Mouse (Mus musculus): ENCODE data around the gene Rbms3. TPM values are rescaled to one million over a fixed set of nuclear protein-coding genes. Genes with fewer than 3 reads are reported as not detected.

Gene Rbms3
- total and polyA plus RNA-seq, 3 experiments = not detected

GRCm38 (mm10) chr9:117008194-117008593 lies 621.5 kb downstream of the Rbms3 start:
- no peaks in the 10 kb centered on the region for H3K4me1 ChIP-seq (ENCODE audit: control insufficient read depth in 1 of 2, insufficient read depth in 2 of 2)
- no peaks in the 10 kb centered on the region for H3K27me3 ChIP-seq (replicated peaks)
- dilution Hi-C loops (cut with MboI; ENCODE audit: extremely low pct_ligation_motif_present, extremely low pct_unique_long_range_greater_than_20kb, low sequenced_read_pairs) = no loop called here
- no peak overlapping the region for H3K4me3 ChIP-seq (replicated peaks in 1 of 3; ENCODE audit: low read depth in 2 of 3, low read length in 2 of 3, poor library complexity in 1 of 3)
- H3K27ac ChIP-seq (ENCODE audit: insufficient read depth, low read depth) = no peak overlapping the region
- no peak for DNase-seq (ENCODE audit: extremely low read depth)
- peaks cover 68% of the 10 kb centered on the region for H3K9me3 ChIP-seq (replicated peaks; ENCODE audit: low read length)
- H3K4me2 ChIP-seq (ENCODE audit: insufficient read depth, low read depth, poor library complexity, severe bottlenecking) = no peak overlapping the region
- in situ Hi-C loops (cut with MboI; ENCODE audit: low pct_ligation_motif_present, low pct_unique_long_range_greater_than_20kb, low sequenced_read_pairs) = no loop called here
- TF ChIP-seq POLR2AphosphoS2 (IDR thresholded peaks at IDR 0.05; ENCODE audit: low read depth, low read length) = no peak
- TF ChIP-seq GABPA (IDR thresholded peaks at IDR 0.05; ENCODE audit: insufficient replicate concordance, low read depth, low read length) = no peak
- TF ChIP-seq USF2 (conservative IDR thresholded peaks at IDR 0.05; ENCODE audit: low read depth, low read length) = no peak
- no peak for TF ChIP-seq MAX (IDR thresholded peaks at IDR 0.05; ENCODE audit: low read length)
- TF ChIP-seq UBTF (IDR thresholded peaks at IDR 0.05; ENCODE audit: low read depth, low read length) = no peak
- no peak for TF ChIP-seq MXI1 (IDR thresholded peaks at IDR 0.05; ENCODE audit: low read depth, low read length)
- TF ChIP-seq ZKSCAN1 (IDR thresholded peaks at IDR 0.05; ENCODE audit: borderline replicate concordance, low read depth, low read length) = no peak
- no peak for TF ChIP-seq SIN3A (IDR thresholded peaks at IDR 0.05; ENCODE audit: low read length)
- no peak for TF ChIP-seq NRF1 (IDR thresholded peaks at IDR 0.05; ENCODE audit: low read depth, low read length)
- no peak for TF ChIP-seq RCOR1 (conservative IDR thresholded peaks at IDR 0.05; ENCODE audit: low read depth, low read length)
- TF ChIP-seq RAD21 (IDR thresholded peaks at IDR 0.05; ENCODE audit: low read depth, low read length) = no peak
- TF ChIP-seq CHD2 (IDR thresholded peaks at IDR 0.05; ENCODE audit: low read length) = no peak
- no peak for TF ChIP-seq POLR2A (IDR thresholded peaks at IDR 0.05; ENCODE audit: low read depth, low read length)
- no peak for TF ChIP-seq JUND (conservative IDR thresholded peaks at IDR 0.05; ENCODE audit: low read depth, low read length)
- TF ChIP-seq MEF2A (IDR thresholded peaks at IDR 0.05; ENCODE audit: borderline replicate concordance, low read depth, low read length) = no peak
- no peak for TF ChIP-seq ZC3H11A (IDR thresholded peaks at IDR 0.05; ENCODE audit: low read depth, low read length)
- TF ChIP-seq E2F4 (IDR thresholded peaks at IDR 0.05; ENCODE audit: insufficient replicate concordance, low read depth, low read length) = no peak
- no peak for TF ChIP-seq ELF1 (IDR thresholded peaks at IDR 0.05; ENCODE audit: low read depth, low read length)
- no peaks in the 10 kb centered on the region for H3K79me2 ChIP-seq (replicated peaks; ENCODE audit: control insufficient read depth, extremely low read depth, insufficient read depth, poor library complexity, severe bottlenecking)
- H3K9ac ChIP-seq (ENCODE audit: insufficient read depth, low read depth) = no peak overlapping the region
- no peaks in the 10 kb centered on the region for H3K36me3 ChIP-seq (replicated peaks in 1 of 2; ENCODE audit: control insufficient read depth in 1 of 2, insufficient read depth in 1 of 2, low read length in 1 of 2)

DNA sequence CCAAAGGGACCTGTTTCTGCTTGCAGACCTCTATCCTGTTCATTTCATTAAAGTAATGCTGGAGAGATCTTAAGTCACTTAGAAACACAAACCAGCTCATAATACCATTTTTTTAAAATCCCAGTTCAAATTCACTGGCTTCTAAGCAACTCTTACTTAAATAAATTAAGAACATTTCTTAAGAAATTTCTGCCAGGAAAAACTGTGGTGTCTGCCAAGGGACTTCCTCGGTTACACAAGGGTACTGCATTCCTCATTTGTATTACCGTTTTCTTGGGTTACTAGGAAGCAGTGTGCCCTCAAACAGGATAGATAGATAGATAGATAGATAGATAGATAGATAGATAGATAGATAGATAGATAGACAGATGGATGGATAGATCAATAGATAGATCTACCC lies 627.6 kb downstream of the Rbms3 start:
- dilution Hi-C loops (cut with MboI; ENCODE audit: extremely low pct_ligation_motif_present, extremely low pct_unique_long_range_greater_than_20kb, low sequenced_read_pairs) = no loop called here
- DNase-seq (ENCODE audit: extremely low read depth) = no peak
- H3K27me3 ChIP-seq (replicated peaks) = no peaks in the 10 kb centered on the region

More for the DNA sequence above, 627.6 kb downstream of the Rbms3 start:
- peaks cover 61% of the 10 kb centered on the region for H3K9me3 ChIP-seq (replicated peaks; ENCODE audit: low read length)
- H3K4me1 ChIP-seq (ENCODE audit: control insufficient read depth in 1 of 2, insufficient read depth in 2 of 2) = no peaks in the 10 kb centered on the region
- no peak overlapping the region for H3K4me3 ChIP-seq (replicated peaks in 1 of 3; ENCODE audit: low read depth in 2 of 3, low read length in 2 of 3, poor library complexity in 1 of 3)
- H3K4me2 ChIP-seq (ENCODE audit: insufficient read depth, low read depth, poor library complexity, severe bottlenecking) = no peak overlapping the region
- H3K79me2 ChIP-seq (replicated peaks; ENCODE audit: control insufficient read depth, extremely low read depth, insufficient read depth, poor library complexity, severe bottlenecking) = no peaks in the 10 kb centered on the region
- TF ChIP-seq IRF4 (IDR thresholded peaks at IDR 0.05; ENCODE audit: low read depth, low read length) (no peak), SIN3A (IDR thresholded peaks at IDR 0.05; ENCODE audit: low read length) (no peak), JUN (IDR thresholded peaks at IDR 0.05; ENCODE audit: insufficient read depth, low read depth, low read length) (no peak), NRF1 (IDR thresholded peaks at IDR 0.05; ENCODE audit: low read depth, low read length) (no peak), ZNF384 (IDR thresholded peaks at IDR 0.05; ENCODE audit: low read depth, low read length) (no peak), E2F4 (IDR thresholded peaks at IDR 0.05; ENCODE audit: insufficient replicate concordance, low read depth, low read length) (no peak), USF2 (conservative IDR thresholded peaks at IDR 0.05; ENCODE audit: low read depth, low read length) (no peak), ZKSCAN1 (IDR thresholded peaks at IDR 0.05; ENCODE audit: borderline replicate concordance, low read depth, low read length) (no peak), KAT2A (IDR thresholded peaks at IDR 0.05; ENCODE audit: insufficient replicate concordance, low read length) (no peak), NELFE (IDR thresholded peaks at IDR 0.05; ENCODE audit: low read depth, low read length) (no peak), JUND (conservative IDR thresholded peaks at IDR 0.05; ENCODE audit: low read depth, low read length) (no peak), USF1 (IDR thresholded peaks at IDR 0.05; ENCODE audit: low read depth, low read length) (no peak), TBP (conservative IDR thresholded peaks at IDR 0.05; ENCODE audit: low read depth, low read length) (no peak), CHD2 (IDR thresholded peaks at IDR 0.05; ENCODE audit: low read length) (no peak), RAD21 (IDR thresholded peaks at IDR 0.05; ENCODE audit: low read depth, low read length) (no peak), PAX5 (IDR thresholded peaks at IDR 0.05; ENCODE audit: low read length) (no peak), MEF2A (IDR thresholded peaks at IDR 0.05; ENCODE audit: borderline replicate concordance, low read depth, low read length) (no peak)
- H3K36me3 ChIP-seq (replicated peaks in 1 of 2; ENCODE audit: control insufficient read depth in 1 of 2, insufficient read depth in 1 of 2, low read length in 1 of 2) = no peaks in the 10 kb centered on the region
- H3K27ac ChIP-seq (ENCODE audit: insufficient read depth, low read depth) = no peak overlapping the region
- in situ Hi-C loops (cut with MboI; ENCODE audit: low pct_ligation_motif_present, low pct_unique_long_range_greater_than_20kb, low sequenced_read_pairs) = no loop called here
- H3K9ac ChIP-seq (ENCODE audit: insufficient read depth, low read depth) = no peak overlapping the region
